Mouse (Mus musculus) small intestine, adult 2 months (tissue): ENCODE data around the gene AC170998.1. TPM values are rescaled to one million over a fixed set of nuclear protein-coding genes. Genes with fewer than 3 reads are reported as not detected.

ENCODE experiments used
- H3K27ac ChIP-seq: fragments of 200-500 bp; 2 replicates; pipeline ENCODE4 v1.5.1; 2012; ENCODE audit warnings: low read depth, low read length, control low read depth, inconsistent platforms; ENCODE audit not compliant: insufficient read depth
- H3K27me3 ChIP-seq: fragments of 200-500 bp; 2 replicates; pipeline ENCODE4 v1.6.1; 2012; ENCODE audit warnings: mild to moderate bottlenecking, moderate library complexity, low read length, inconsistent platforms; ENCODE audit not compliant: control insufficient read depth, insufficient read depth
- H3K36me3 ChIP-seq: fragments of 200-500 bp; 2 replicates; pipeline ENCODE4 v1.6.1; 2012; ENCODE audit warnings: mild to moderate bottlenecking, low read length, control low read depth, inconsistent platforms; ENCODE audit not compliant: control insufficient read depth, insufficient read depth
- H3K4me1 ChIP-seq: fragments of 200-500 bp; 2 replicates; pipeline ENCODE4 v1.6.1; 2012; ENCODE audit warnings: low read length, inconsistent platforms, mixed read lengths; ENCODE audit not compliant: control insufficient read depth, insufficient read depth, insufficient read length
- H3K4me3 ChIP-seq: fragments of 200-500 bp; 2 replicates; pipeline ENCODE4 v1.5.1; 2012; ENCODE audit warnings: low read depth, mild to moderate bottlenecking, control low read depth, inconsistent platforms, low read length, moderate library complexity
- CTCF ChIP-seq: fragments of 200-500 bp; IDR thresholded peaks from 2 replicates; pipeline ENCODE4 v1.5.1; 2012; ENCODE audit warnings: low read depth, mild to moderate bottlenecking, control low read depth, inconsistent platforms, low read length, moderate library complexity, mixed read lengths; ENCODE audit not compliant: insufficient replicate concordance, insufficient read length; ENCODE audit errors: extremely low read depth
- POLR2A ChIP-seq: fragments of 200-500 bp; IDR thresholded peaks from 2 replicates; pipeline ENCODE4 v1.6.1; 2012; ENCODE audit warnings: low read depth, mild to moderate bottlenecking, control low read depth, inconsistent platforms, low read length, moderate library complexity
- whole genome bisulfite sequencing: fragments of 180-500 bp; shearing (Covaris S2); methylation state at CpG from one replicate; pipeline ENCODE4 v1.1.7; 2018; 5-methylcytosine and 5-hydroxymethylcytosine counted together
- polyA plus RNA-seq: library from polyadenylated mRNA; depleted of rRNA; stranded (reverse); fragments of >200 nt; gene quantifications from 2 replicates; pipeline ENCODE4 v1.2.3, GENCODE M21; 2012

AC170998.1 gene
- polyA plus RNA-seq, 1 experiment: 0.55 TPM

- Histone ChIP-seq H3K4me1 (peaks cover 30% of the 10 kb centered on the region), H3K36me3 (peaks cover 1% of the 10 kb centered on the region; the same call in 1 of the 2 replicates), H3K27me3 (no peaks in the 10 kb centered on the region), H3K4me3 (no peak overlapping the region), H3K27ac (peak overlapping the region; percentile 44)
- TF ChIP-seq CTCF: no peak
- TF ChIP-seq POLR2A: no peak
- WGBS: 32% methylated on average over 13 of the region's 13 CpGs
These were observed 28.3 kb upstream of the AC170998.1 start for GRCm38 (mm10) chr17:28697290-28698195.

- Histone ChIP-seq H3K4me1 (peaks cover 30% of the 10 kb centered on the region), H3K36me3 (peaks cover 1% of the 10 kb centered on the region; the same call in 1 of the 2 replicates), H3K27me3 (no peaks in the 10 kb centered on the region), H3K27ac (peak overlapping the region; percentile 44; the same call in 1 of the 2 replicates), H3K4me3 (no peak overlapping the region)
- WGBS: 25% methylated on average over 4 of the region's 4 CpGs
- TF ChIP-seq CTCF: no peak
- TF ChIP-seq POLR2A: no peak
These were observed 27.6 kb upstream of the AC170998.1 start for GRCm38 (mm10) chr17:28698245-28698644.

DNA sequence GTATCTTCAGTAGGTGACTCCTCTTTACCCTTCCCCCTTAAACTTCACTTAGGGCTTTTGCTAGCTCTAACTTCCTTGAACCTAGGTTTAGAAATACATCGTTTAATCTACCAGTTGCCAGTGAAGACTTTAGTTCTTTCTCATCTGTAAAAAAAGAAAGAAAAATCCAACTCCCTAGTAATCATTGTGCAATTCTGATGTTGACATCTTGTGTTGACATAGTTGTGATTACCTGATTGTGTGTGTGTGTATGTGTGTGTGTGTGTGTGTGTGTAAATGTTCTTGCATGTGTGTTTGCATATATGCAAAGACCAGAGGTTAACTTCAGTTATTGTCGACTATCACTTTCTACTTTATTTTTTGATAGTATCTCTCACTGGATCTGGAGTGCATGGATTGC is 27.2 kb upstream of the AC170998.1 start:
- WGBS: 19% methylated on average over 2 of the region's 2 CpGs

GRCm38 (mm10) chr17:28699789-28700188 is 26.1 kb upstream of the AC170998.1 start:
- no peak overlapping the region for H3K27ac ChIP-seq
- no peaks in the 10 kb centered on the region for H3K27me3 ChIP-seq
- no peak overlapping the region for H3K4me3 ChIP-seq
- no peak for TF ChIP-seq CTCF
- TF ChIP-seq POLR2A: no peak
- H3K36me3 ChIP-seq: peaks cover under 1% of the 10 kb centered on the region; the same call in 1 of the 2 replicates
- H3K4me1 ChIP-seq: peaks cover 28% of the 10 kb centered on the region
- WGBS: 68% methylated on average over 7 of the region's 7 CpGs

More for the DNA sequence above, 27.2 kb upstream of the AC170998.1 start:
- Histone ChIP-seq H3K4me1 (peaks cover 29% of the 10 kb centered on the region), H3K27me3 (no peaks in the 10 kb centered on the region), H3K36me3 (peaks cover 1% of the 10 kb centered on the region; the same call in 1 of the 2 replicates), H3K27ac (no peak overlapping the region), H3K4me3 (no peak overlapping the region)
- TF ChIP-seq POLR2A (no peak), CTCF (no peak)

DNA sequence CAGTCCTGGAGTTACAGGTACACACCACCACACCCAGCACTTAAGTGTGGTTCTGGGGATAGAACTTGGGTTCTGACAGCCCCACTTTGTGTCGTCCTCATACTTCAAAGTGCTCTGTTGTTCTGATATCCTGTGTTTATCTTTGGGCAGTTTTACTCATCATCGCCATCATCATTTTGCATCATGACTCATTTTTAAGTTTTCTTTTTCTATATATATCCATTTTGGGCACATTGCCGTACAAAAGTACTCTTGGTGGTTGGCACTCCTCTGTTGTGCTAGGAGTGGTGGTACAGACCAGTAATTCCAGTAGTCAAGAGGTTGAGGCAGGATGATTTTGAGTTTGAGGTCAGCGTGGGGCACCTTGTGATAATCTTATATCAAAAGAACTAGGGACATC is 24.7 kb upstream of the AC170998.1 start:
- Histone ChIP-seq H3K36me3 (peaks cover 5% of the 10 kb centered on the region), H3K27ac (no peak overlapping the region), H3K4me3 (no peak overlapping the region), H3K4me1 (peaks cover 24% of the 10 kb centered on the region), H3K27me3 (no peaks in the 10 kb centered on the region)
- TF ChIP-seq POLR2A: no peak
- no peak for TF ChIP-seq CTCF
- WGBS: 85% methylated on average over 4 of the region's 4 CpGs

- Histone ChIP-seq H3K4me3 (no peak overlapping the region), H3K27ac (no peak overlapping the region), H3K4me1 (peaks cover 22% of the 10 kb centered on the region), H3K36me3 (peaks cover 5% of the 10 kb centered on the region), H3K27me3 (no peaks in the 10 kb centered on the region)
- 41% methylated on average over 3 of the region's 3 CpGs for WGBS
- TF ChIP-seq CTCF (no peak), POLR2A (no peak)
These were observed 24.1 kb upstream of the AC170998.1 start for GRCm38 (mm10) chr17:28701737-28702136.

DNA sequence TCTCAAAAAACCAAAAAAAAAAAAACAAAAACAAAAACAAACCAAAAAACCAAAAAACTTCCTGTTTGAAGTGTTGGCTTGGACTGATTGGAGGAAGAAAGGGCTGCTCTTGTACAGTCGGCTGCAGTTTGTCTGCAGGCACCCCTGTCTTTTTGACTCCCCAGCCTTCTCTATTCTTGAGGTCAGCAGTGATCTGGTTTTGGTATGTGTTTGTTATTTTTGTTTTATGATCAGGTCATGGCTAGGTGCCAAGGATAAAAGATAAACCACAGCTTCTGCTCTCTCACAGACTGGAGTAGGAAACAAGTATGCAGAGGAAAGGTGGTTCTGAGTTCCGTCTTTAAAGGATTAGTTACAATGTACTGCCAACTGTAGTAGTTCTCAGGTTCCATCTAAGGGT is 23.2 kb upstream of the AC170998.1 start:
- no peak overlapping the region for H3K4me3 ChIP-seq
- peaks cover 5% of the 10 kb centered on the region for H3K36me3 ChIP-seq
- H3K27me3 ChIP-seq: no peaks in the 10 kb centered on the region
- peak overlapping the region; percentile 14; the same call in 1 of the 2 replicates for H3K27ac ChIP-seq
- WGBS: 15% methylated on average over 2 of the region's 2 CpGs
- H3K4me1 ChIP-seq: peaks cover 17% of the 10 kb centered on the region; the same call in 1 of the 2 replicates
- no peak for TF ChIP-seq CTCF
- no peak for TF ChIP-seq POLR2A
